Mouse (Mus musculus) heart, embryonic 11.5 days (tissue): ENCODE results near the gene Ahcyl2. TPM values are rescaled to one million over a fixed set of nuclear protein-coding genes. Genes with fewer than 3 reads are reported as not detected.

Experiments used
- ATAC-seq: fragments of 200-750 bp; cut with Nextera tagmentation; replicated peaks from 2 replicates; pipeline ENCODE4 v1.8.0; 2017; ENCODE audit warnings: moderate library complexity; ENCODE audit not compliant: insufficient number of reproducible peaks, low FRiP score, low TSS enrichment
- H3K27ac ChIP-seq: fragments of 300-500 bp; sonication (generic); 2 replicates; pipeline ENCODE4 v1.5.1; 2014; ENCODE audit warnings: mild to moderate bottlenecking, low read depth, low read length
- H3K27me3 ChIP-seq: fragments of 300-500 bp; sonication (generic); 2 replicates; pipeline ENCODE4 v1.6.1; 2014; ENCODE audit warnings: mild to moderate bottlenecking, low read length, mixed read lengths; ENCODE audit not compliant: control insufficient read depth, insufficient read depth
- H3K36me3 ChIP-seq: fragments of 300-500 bp; sonication (generic); 2 replicates; pipeline ENCODE4 v1.6.1; 2014; ENCODE audit warnings: mild to moderate bottlenecking, low read length, moderate library complexity, mixed read lengths; ENCODE audit not compliant: control insufficient read depth, insufficient read depth
- H3K4me1 ChIP-seq: fragments of 300-500 bp; sonication (generic); 2 replicates; pipeline ENCODE4 v1.6.1; 2014; ENCODE audit warnings: low read length; ENCODE audit not compliant: control insufficient read depth, insufficient read depth
- H3K4me2 ChIP-seq: fragments of 300-500 bp; sonication (generic); 2 replicates; pipeline ENCODE4 v1.6.1; 2014; ENCODE audit warnings: mild to moderate bottlenecking, moderate library complexity
- H3K4me3 ChIP-seq: fragments of 300-500 bp; sonication (generic); 2 replicates; pipeline ENCODE4 v1.5.1; 2014; ENCODE audit warnings: low read depth, low read length
- H3K9ac ChIP-seq: fragments of 300-500 bp; sonication (generic); 2 replicates; pipeline ENCODE4 v1.6.1; 2014; ENCODE audit warnings: mild to moderate bottlenecking, low read depth, low read length, moderate library complexity
- H3K9me3 ChIP-seq: fragments of 300-500 bp; sonication (generic); replicated peaks from 2 replicates; pipeline ENCODE4 v1.6.1; 2016; ENCODE audit warnings: low read length; ENCODE audit not compliant: control insufficient read depth
- WGBS: fragments of 180-500 bp; shearing (Covaris S2); extraction: QIAGEN DNeasy Blood & Tissue Kit; methylation state at CpG from one replicate; pipeline ENCODE4 v1.1.7; 2014; ENCODE audit not compliant: insufficient replicate concordance; 5-methylcytosine and 5-hydroxymethylcytosine counted together
- polyA plus RNA-seq: library from polyadenylated mRNA; unstranded; fragments of >200 nt; fragmentation: Nextera tagmentation; extraction: Ambion mirVana; gene quantifications from 2 replicates; pipeline ENCODE4 v1.2.1, GENCODE M21; 2014

Gene Ahcyl2
- polyA plus RNA-seq, 1 experiment from 2014 or later = 11.6 TPM

DNA sequence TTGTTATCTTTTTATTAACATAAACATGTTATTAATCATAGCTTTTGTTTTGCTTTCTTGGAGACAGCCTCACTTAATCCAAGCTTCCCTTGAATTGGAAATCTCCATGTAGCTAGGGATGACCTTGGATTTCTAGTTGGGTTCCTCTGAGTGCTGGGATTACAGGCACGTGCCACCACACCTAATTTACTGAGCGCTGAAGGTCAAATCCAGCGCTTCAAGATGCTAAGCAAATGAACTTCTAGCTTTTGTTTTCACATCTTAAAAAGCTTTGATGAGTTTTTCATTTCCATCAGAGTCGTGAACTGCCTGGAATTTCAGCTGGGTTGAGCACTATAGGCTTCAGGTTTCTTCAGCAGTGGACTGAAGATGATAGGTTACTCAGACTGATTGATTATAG lies 109.0 kb downstream of the Ahcyl2 start:
- peaks cover 14% of the 10 kb centered on the region; the same call in 1 of the 2 replicates for H3K4me1 ChIP-seq
- H3K36me3 ChIP-seq = no peaks in the 10 kb centered on the region
- 78% methylated on average over 4 of the region's 4 CpGs for WGBS
- H3K27me3 ChIP-seq = no peaks in the 10 kb centered on the region
- H3K9ac ChIP-seq = no peak overlapping the region
- H3K27ac ChIP-seq = no peak overlapping the region
- H3K9me3 ChIP-seq = no peaks in the 10 kb centered on the region
- H3K4me3 ChIP-seq = no peak overlapping the region
- no peak for ATAC-seq
- no peak overlapping the region for H3K4me2 ChIP-seq

DNA sequence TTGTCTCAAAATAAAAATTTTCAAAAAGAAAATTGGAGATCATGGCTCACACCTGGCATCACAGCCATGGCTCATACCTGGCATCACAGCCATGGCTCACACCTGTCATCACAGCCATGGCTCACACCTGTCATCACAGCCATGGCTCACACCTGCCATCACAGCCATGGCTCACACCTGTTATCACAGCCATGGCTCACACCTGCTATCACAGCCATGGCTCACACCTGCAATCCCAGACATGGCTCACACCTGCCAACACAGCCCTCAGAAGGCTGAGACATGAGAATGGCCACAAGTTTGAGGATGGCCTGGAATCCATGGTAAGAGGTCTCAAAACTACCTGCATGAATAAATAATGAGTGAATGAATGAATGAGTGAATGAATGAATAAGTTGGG lies 111.8 kb downstream of the Ahcyl2 start:
- no peaks in the 10 kb centered on the region for H3K36me3 ChIP-seq
- H3K4me2 ChIP-seq = no peak overlapping the region
- H3K27ac ChIP-seq = 0 out of 2 replicates have a peak overlapping the region, but pooled peaks have one; percentile 70
- H3K9me3 ChIP-seq = no peaks in the 10 kb centered on the region
- H3K27me3 ChIP-seq = no peaks in the 10 kb centered on the region
- no peak for ATAC-seq
- H3K9ac ChIP-seq = no peak overlapping the region
- H3K4me1 ChIP-seq = peaks cover 18% of the 10 kb centered on the region
- no peak overlapping the region for H3K4me3 ChIP-seq

DNA sequence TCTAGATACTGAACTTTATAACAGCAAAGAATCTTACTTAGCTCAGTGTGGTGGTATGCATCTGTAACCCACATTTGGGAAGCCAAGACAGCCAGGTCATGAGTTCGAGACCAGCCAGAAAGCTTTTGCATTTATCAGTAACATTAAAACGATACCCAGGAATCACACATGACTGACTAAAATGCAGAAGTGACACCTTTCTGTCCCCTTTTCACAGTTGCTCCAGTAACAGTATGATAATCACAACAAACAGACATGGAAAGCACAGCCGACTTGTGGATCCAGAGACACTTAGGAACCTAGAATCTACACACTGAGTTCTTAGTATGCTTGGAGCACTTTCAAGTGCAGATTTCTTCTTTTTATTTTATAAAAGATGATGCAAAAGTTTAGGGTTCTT lies 113.0 kb downstream of the Ahcyl2 start:
- Histone ChIP-seq H3K27me3 (no peaks in the 10 kb centered on the region), H3K36me3 (no peaks in the 10 kb centered on the region), H3K4me1 (peaks cover 14% of the 10 kb centered on the region), H3K27ac (peak overlapping the region; percentile 70; the same call in 1 of the 2 replicates), H3K9me3 (no peaks in the 10 kb centered on the region), H3K4me3 (no peak overlapping the region), H3K9ac (no peak overlapping the region), H3K4me2 (no peak overlapping the region)
- 87% methylated on average over 3 of the region's 3 CpGs for WGBS
- ATAC-seq = no peak

DNA sequence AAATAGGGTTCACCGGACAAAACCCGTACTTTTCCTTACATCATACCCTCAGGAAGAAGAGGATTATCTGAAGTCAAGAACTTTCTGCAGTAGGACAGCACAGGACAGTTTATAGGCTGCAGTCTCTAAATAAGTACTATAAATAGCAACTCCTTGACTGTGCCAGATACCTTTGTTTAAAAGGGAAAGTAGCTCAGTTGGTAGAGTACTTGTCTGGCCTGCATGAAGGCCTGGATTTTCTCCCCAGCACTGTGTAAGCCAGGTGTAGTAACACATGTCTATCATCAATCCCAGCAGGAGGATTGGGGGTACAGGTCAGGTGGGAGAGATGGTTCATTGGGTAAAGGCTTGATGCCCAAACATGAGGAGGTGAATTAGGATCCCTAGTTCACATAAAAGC lies 114.1 kb downstream of the Ahcyl2 start:
- Histone ChIP-seq H3K27me3 (no peaks in the 10 kb centered on the region), H3K4me2 (peak overlapping the region; percentile 19), H3K36me3 (no peaks in the 10 kb centered on the region), H3K27ac (peak overlapping the region; percentile 70), H3K4me1 (peaks cover 13% of the 10 kb centered on the region), H3K9me3 (no peaks in the 10 kb centered on the region), H3K4me3 (no peak overlapping the region), H3K9ac (no peak overlapping the region)
- 0 out of 2 replicates have a peak, but pooled peaks have one; percentile 39 for ATAC-seq
- WGBS = 46% methylated on average over 2 of the region's 2 CpGs

DNA sequence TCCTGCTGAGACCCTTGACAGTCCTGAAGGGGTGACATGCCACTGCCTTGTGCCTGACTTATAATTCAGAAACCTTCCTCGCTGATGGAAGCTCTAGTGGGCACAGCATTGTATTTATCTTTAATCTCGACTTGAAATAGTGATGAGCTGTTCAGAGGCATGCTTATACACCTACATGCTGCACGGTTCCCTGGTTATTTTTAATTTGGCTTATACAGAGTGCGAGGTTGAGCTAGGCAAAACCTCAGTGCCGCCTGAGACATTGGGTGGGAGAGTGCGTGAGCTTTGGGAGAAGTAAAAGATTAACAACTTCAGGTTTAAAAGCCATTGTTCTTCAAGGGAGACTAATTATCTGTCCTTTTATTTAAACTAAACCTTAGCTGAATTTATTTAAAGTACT lies 115.1 kb downstream of the Ahcyl2 start:
- H3K4me3 ChIP-seq = no peak overlapping the region
- ATAC-seq = no peak
- H3K9me3 ChIP-seq = no peaks in the 10 kb centered on the region
- peaks cover 13% of the 10 kb centered on the region for H3K4me1 ChIP-seq
- no peak overlapping the region for H3K4me2 ChIP-seq
- H3K27ac ChIP-seq = peak overlapping the region; percentile 70; the same call in 1 of the 2 replicates
- WGBS = 78% methylated on average over 6 of the region's 6 CpGs
- no peak overlapping the region for H3K9ac ChIP-seq
- H3K27me3 ChIP-seq = no peaks in the 10 kb centered on the region
- H3K36me3 ChIP-seq = no peaks in the 10 kb centered on the region

DNA sequence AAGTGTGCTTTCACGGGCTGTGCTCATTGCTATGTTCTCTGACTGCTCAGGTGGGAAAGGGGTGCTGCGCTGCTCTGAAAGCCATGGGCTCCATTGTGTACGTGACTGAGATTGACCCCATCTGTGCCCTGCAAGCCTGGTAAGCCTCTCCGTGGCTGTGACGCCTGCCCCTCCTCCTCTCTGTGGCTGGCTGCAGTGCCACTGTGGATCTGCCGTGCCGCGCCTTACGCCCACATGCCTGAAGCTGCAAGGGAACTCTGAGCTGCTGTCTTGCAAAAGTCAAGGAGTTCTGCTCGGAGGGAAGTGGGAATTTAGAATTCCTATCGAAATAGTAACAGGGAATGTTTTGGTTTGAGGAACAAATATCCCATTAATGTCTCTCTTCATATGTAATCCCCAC lies 123.3 kb downstream of the Ahcyl2 start:
- 81% methylated on average over 11 of the region's 11 CpGs for WGBS
- H3K9me3 ChIP-seq = no peaks in the 10 kb centered on the region
- no peak for ATAC-seq
- H3K4me3 ChIP-seq = no peak overlapping the region
- H3K36me3 ChIP-seq = no peaks in the 10 kb centered on the region
- no peaks in the 10 kb centered on the region for H3K27me3 ChIP-seq
- no peak overlapping the region for H3K4me2 ChIP-seq
- no peaks in the 10 kb centered on the region for H3K4me1 ChIP-seq
- no peak overlapping the region for H3K9ac ChIP-seq
- no peak overlapping the region for H3K27ac ChIP-seq

DNA sequence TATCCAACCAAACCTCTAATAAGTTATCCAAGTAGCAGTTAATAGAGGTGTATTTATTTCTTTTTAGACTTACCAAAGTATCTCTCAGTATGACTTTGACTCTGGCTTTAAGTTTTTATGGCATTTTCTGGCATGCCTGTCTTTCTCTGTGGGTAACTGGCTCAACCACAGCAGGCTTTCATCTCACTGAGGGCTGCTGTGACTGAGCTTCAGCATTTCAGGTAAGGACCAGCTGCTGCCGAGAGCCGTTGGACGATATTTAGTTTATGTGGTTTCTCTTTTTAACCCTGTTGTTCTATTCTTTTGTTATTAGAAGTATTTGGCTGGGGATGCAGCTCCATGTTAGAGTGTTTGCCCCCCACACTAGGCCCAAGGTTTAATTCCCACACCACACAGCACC lies 129.2 kb downstream of the Ahcyl2 start:
- peaks cover 2% of the 10 kb centered on the region; the same call in 1 of the 2 replicates for H3K36me3 ChIP-seq
- H3K4me1 ChIP-seq = no peaks in the 10 kb centered on the region
- H3K4me3 ChIP-seq = no peak overlapping the region
- ATAC-seq = no peak
- H3K9me3 ChIP-seq = no peaks in the 10 kb centered on the region
- no peak overlapping the region for H3K9ac ChIP-seq
- 94% methylated on average over 3 of the region's 3 CpGs for whole genome bisulfite sequencing
- H3K27ac ChIP-seq = no peak overlapping the region
- no peaks in the 10 kb centered on the region for H3K27me3 ChIP-seq
- H3K4me2 ChIP-seq = no peak overlapping the region

DNA sequence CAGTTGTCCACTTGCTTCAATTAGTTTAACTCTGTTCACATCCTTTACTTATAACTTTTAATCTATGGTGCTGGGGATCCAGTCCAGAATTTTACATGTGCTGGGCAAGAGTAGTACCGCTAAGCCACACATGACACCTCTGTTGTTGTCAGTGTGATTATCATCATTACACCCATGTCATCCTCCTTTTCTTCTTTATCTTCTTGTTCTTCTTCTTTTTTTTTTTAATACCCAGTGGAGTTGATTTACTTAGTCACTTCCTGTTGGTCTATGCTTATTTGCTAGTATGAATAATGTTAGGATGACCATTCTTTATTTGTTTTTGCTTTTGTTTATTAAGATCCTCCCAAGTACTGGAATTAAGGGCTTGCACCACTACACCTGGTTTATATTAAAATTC lies 133.6 kb downstream of the Ahcyl2 start:
- no peaks in the 10 kb centered on the region for H3K27me3 ChIP-seq
- no peak for ATAC-seq
- peaks cover 2% of the 10 kb centered on the region; the same call in 1 of the 2 replicates for H3K36me3 ChIP-seq
- no peaks in the 10 kb centered on the region for H3K9me3 ChIP-seq
- H3K9ac ChIP-seq = no peak overlapping the region
- no peak overlapping the region for H3K27ac ChIP-seq
- 94% methylated on average over 1 of the region's 1 CpGs for WGBS
- no peak overlapping the region for H3K4me2 ChIP-seq
- H3K4me1 ChIP-seq = peaks cover 11% of the 10 kb centered on the region
- no peak overlapping the region for H3K4me3 ChIP-seq

DNA sequence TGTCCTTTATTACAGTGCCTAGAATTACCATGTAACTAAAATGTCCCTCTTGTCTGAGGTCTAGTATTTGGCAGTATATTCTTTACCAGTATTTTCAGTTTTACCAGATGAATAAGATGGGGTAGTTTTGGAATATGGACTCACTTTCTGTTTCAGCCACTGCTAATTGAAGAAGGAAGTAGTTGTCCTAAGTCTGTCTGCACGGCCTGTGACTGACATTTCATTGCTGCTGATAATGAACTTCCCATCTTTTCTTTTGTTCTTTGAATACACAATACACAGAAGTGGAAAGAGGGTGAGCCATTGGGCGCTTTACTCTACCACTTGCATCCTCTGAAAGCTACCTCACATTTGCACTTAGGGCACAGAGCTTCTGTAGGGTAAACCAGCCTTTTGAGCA lies 134.4 kb downstream of the Ahcyl2 start:
- H3K4me1 ChIP-seq = peaks cover 11% of the 10 kb centered on the region
- 70% methylated on average over 2 of the region's 2 CpGs for WGBS
- H3K36me3 ChIP-seq = no peaks in the 10 kb centered on the region
- H3K27ac ChIP-seq = peak overlapping the region; percentile 90; the same call in 1 of the 2 replicates
- no peaks in the 10 kb centered on the region for H3K9me3 ChIP-seq
- H3K27me3 ChIP-seq = no peaks in the 10 kb centered on the region
- H3K4me3 ChIP-seq = no peak overlapping the region
- H3K4me2 ChIP-seq = no peak overlapping the region
- H3K9ac ChIP-seq = no peak overlapping the region
- ATAC-seq = no peak
